Mouse (Mus musculus): Measurements from ENCODE around the gene Kifc1. TPM values are rescaled to one million over a fixed set of nuclear protein-coding genes. Genes with fewer than 3 reads are reported as not detected.
"Not testable (repeated sequence)": the region's sequence is repeated elsewhere in the genome, so short reads cannot be mapped to it uniquely, and the experiment has no call there.

Kifc1 gene
- polyA plus RNA-seq, 1 experiment from 2014 or later = 5.4 TPM

- H3K4me1 ChIP-seq (ENCODE audit: control insufficient read depth in 2 of 2, insufficient read depth in 2 of 2, low read length in 2 of 2) = peaks cover 7 to 19% of the 10 kb centered on the region in 2 experiments; a peak in 2 of 4 replicates
- H3K9ac ChIP-seq (ENCODE audit: low read length) = no peak overlapping the region
- H3K4me3 ChIP-seq (ENCODE audit: control insufficient read depth in 1 of 2, insufficient read depth in 1 of 2, low read depth in 1 of 2, low read length in 2 of 2) = no peak overlapping the region
- H3K9me3 ChIP-seq (ENCODE audit: control insufficient read depth, low read length) = no peaks in the 10 kb centered on the region
- no peak for ATAC-seq (ENCODE audit: insufficient number of reproducible peaks, insufficient read depth, low FRiP score, low read depth)
- H3K36me3 ChIP-seq (ENCODE audit: control insufficient read depth, insufficient read depth, low read length) = peaks cover 47% of the 10 kb centered on the region
- H3K4me2 ChIP-seq (ENCODE audit: low read length) = no peak overlapping the region
- 89% methylated on average over 31 of the region's 31 CpGs for WGBS
- H3K27ac ChIP-seq (replicated peaks in 1 of 2; ENCODE audit: control insufficient read depth in 1 of 2, insufficient read depth in 1 of 2, low read depth in 2 of 2, low read length in 2 of 2) = no peak overlapping the region
- H3K27me3 ChIP-seq (ENCODE audit: control insufficient read depth, insufficient read depth, low read length) = no peaks in the 10 kb centered on the region
Measured at GRCm38 (mm10) chr17:33911052-33911812, 20.8 kb upstream of the Kifc1 start.

- 49% methylated on average over 11 of the region's 11 CpGs for WGBS
- H3K27ac ChIP-seq (replicated peaks in 1 of 2; ENCODE audit: control insufficient read depth in 1 of 2, insufficient read depth in 1 of 2, low read depth in 2 of 2, low read length in 2 of 2) = peak overlapping the region in 1 of 2 experiments; percentile 92; a peak in 1 of 4 replicates
- no peak for ATAC-seq (ENCODE audit: insufficient number of reproducible peaks, insufficient read depth, low FRiP score, low read depth)
- peak overlapping the region; percentile 59 to 85 for H3K4me3 ChIP-seq (ENCODE audit: control insufficient read depth in 1 of 2, insufficient read depth in 1 of 2, low read depth in 1 of 2, low read length in 2 of 2)
- peak overlapping the region; percentile 93 for H3K9ac ChIP-seq (ENCODE audit: low read length)
- peaks cover 7 to 19% of the 10 kb centered on the region in 2 experiments; a peak in 2 of 4 replicates for H3K4me1 ChIP-seq (ENCODE audit: control insufficient read depth in 2 of 2, insufficient read depth in 2 of 2, low read length in 2 of 2)
- H3K9me3 ChIP-seq (ENCODE audit: control insufficient read depth, low read length) = no peaks in the 10 kb centered on the region
- H3K27me3 ChIP-seq (ENCODE audit: control insufficient read depth, insufficient read depth, low read length) = no peaks in the 10 kb centered on the region
- peak overlapping the region; percentile 93 for H3K4me2 ChIP-seq (ENCODE audit: low read length)
- H3K36me3 ChIP-seq (ENCODE audit: control insufficient read depth, insufficient read depth, low read length) = peaks cover 47% of the 10 kb centered on the region
Measured at GRCm38 (mm10) chr17:33910346-33911051, 20.0 kb upstream of the Kifc1 start.

GRCm38 (mm10) chr17:33909869-33910250 lies 19.4 kb upstream of the Kifc1 start:
- WGBS = under 1% methylated on average over 14 of the region's 14 CpGs
- peak overlapping the region; percentile 59 to 85 for H3K4me3 ChIP-seq (ENCODE audit: control insufficient read depth in 1 of 2, insufficient read depth in 1 of 2, low read depth in 1 of 2, low read length in 2 of 2)
- peak overlapping the region; percentile 93 for H3K9ac ChIP-seq (ENCODE audit: low read length)
- ATAC-seq (ENCODE audit: insufficient number of reproducible peaks, insufficient read depth, low FRiP score, low read depth) = peak; percentile 0; the same call in 1 of the 2 replicates
- peak overlapping the region; percentile 43 to 92 for H3K27ac ChIP-seq (replicated peaks in 1 of 2; ENCODE audit: control insufficient read depth in 1 of 2, insufficient read depth in 1 of 2, low read depth in 2 of 2, low read length in 2 of 2)
- peaks cover 43% of the 10 kb centered on the region for H3K36me3 ChIP-seq (ENCODE audit: control insufficient read depth, insufficient read depth, low read length)
- H3K4me2 ChIP-seq (ENCODE audit: low read length) = peak overlapping the region; percentile 93
- H3K9me3 ChIP-seq (ENCODE audit: control insufficient read depth, low read length) = no peaks in the 10 kb centered on the region
- no peaks in the 10 kb centered on the region for H3K27me3 ChIP-seq (ENCODE audit: control insufficient read depth, insufficient read depth, low read length)
- peaks cover 5 to 15% of the 10 kb centered on the region in 2 experiments; a peak in 2 of 4 replicates for H3K4me1 ChIP-seq (ENCODE audit: control insufficient read depth in 2 of 2, insufficient read depth in 2 of 2, low read length in 2 of 2)

- 1% methylated on average over 68 of the region's 68 CpGs for WGBS
- Histone ChIP-seq H3K27ac (replicated peaks in 1 of 2; ENCODE audit: control insufficient read depth in 1 of 2, insufficient read depth in 1 of 2, low read depth in 2 of 2, low read length in 2 of 2) (peak within 1 kb of the TSS; percentile 43 to 92), H3K9ac (ENCODE audit: low read length) (peak within 1 kb of the TSS; percentile 93), H3K4me2 (ENCODE audit: low read length) (peak within 1 kb of the TSS; percentile 93), H3K36me3 (ENCODE audit: control insufficient read depth, insufficient read depth, low read length) (peaks cover 37% of the 10 kb centered on the region), H3K4me3 (ENCODE audit: control insufficient read depth in 1 of 2, insufficient read depth in 1 of 2, low read depth in 1 of 2, low read length in 2 of 2) (peak within 1 kb of the TSS; percentile 59 to 85), H3K4me1 (ENCODE audit: control insufficient read depth in 2 of 2, insufficient read depth in 2 of 2, low read length in 2 of 2) (peaks cover 5 to 13% of the 10 kb centered on the region in 2 experiments; a peak in 2 of 4 replicates), H3K27me3 (ENCODE audit: control insufficient read depth, insufficient read depth, low read length) (no peaks in the 10 kb centered on the region), H3K9me3 (ENCODE audit: control insufficient read depth, low read length) (no peaks in the 10 kb centered on the region)
- ATAC-seq (ENCODE audit: insufficient number of reproducible peaks, insufficient read depth, low FRiP score, low read depth) = peak; percentile 95
Measured at GRCm38 (mm10) chr17:33909077-33909868, 18.8 kb upstream of the Kifc1 start, which contains the start of gene Daxx. Daxx (plus strand) TSS chr17:33909414.

GRCm38 (mm10) chr17:33908331-33909076 lies 18.0 kb upstream of the Kifc1 start:
- H3K9me3 ChIP-seq (ENCODE audit: control insufficient read depth, low read length) = no peaks in the 10 kb centered on the region
- H3K4me1 ChIP-seq (ENCODE audit: control insufficient read depth in 2 of 2, insufficient read depth in 2 of 2, low read length in 2 of 2) = peaks cover 5 to 13% of the 10 kb centered on the region in 2 experiments; a peak in 2 of 4 replicates
- ATAC-seq (ENCODE audit: insufficient number of reproducible peaks, insufficient read depth, low FRiP score, low read depth) = peak; percentile 48; the same call in 1 of the 2 replicates
- H3K27me3 ChIP-seq (ENCODE audit: control insufficient read depth, insufficient read depth, low read length) = no peaks in the 10 kb centered on the region
- WGBS = under 1% methylated on average over 43 of the region's 44 CpGs
- H3K4me3 ChIP-seq (ENCODE audit: control insufficient read depth in 1 of 2, insufficient read depth in 1 of 2, low read depth in 1 of 2, low read length in 2 of 2) = peak overlapping the region; percentile 55 to 85
- peak overlapping the region; percentile 71 for H3K9ac ChIP-seq (ENCODE audit: low read length)
- peak overlapping the region; percentile 93 for H3K4me2 ChIP-seq (ENCODE audit: low read length)
- peak overlapping the region; percentile 34 to 92 for H3K27ac ChIP-seq (replicated peaks in 1 of 2; ENCODE audit: control insufficient read depth in 1 of 2, insufficient read depth in 1 of 2, low read depth in 2 of 2, low read length in 2 of 2)
- H3K36me3 ChIP-seq (ENCODE audit: control insufficient read depth, insufficient read depth, low read length) = peaks cover 29% of the 10 kb centered on the region

- H3K9me3 ChIP-seq (ENCODE audit: control insufficient read depth, low read length); H3K36me3 ChIP-seq (ENCODE audit: control insufficient read depth, insufficient read depth, low read length); H3K4me3 ChIP-seq (ENCODE audit: control insufficient read depth in 1 of 2, insufficient read depth in 1 of 2, low read depth in 1 of 2, low read length in 2 of 2); H3K9ac ChIP-seq (ENCODE audit: low read length); H3K27ac ChIP-seq (replicated peaks in 1 of 2; ENCODE audit: control insufficient read depth in 1 of 2, insufficient read depth in 1 of 2, low read depth in 2 of 2, low read length in 2 of 2); ATAC-seq (ENCODE audit: insufficient number of reproducible peaks, insufficient read depth, low FRiP score, low read depth); H3K4me1 ChIP-seq (ENCODE audit: control insufficient read depth in 2 of 2, insufficient read depth in 2 of 2, low read length in 2 of 2); H3K27me3 ChIP-seq (ENCODE audit: control insufficient read depth, insufficient read depth, low read length); H3K4me2 ChIP-seq (ENCODE audit: low read length): not testable (repeated sequence)
- 39% methylated on average over 4 of the region's 4 CpGs for WGBS
Measured at GRCm38 (mm10) chr17:33904835-33905234, 14.4 kb upstream of the Kifc1 start, which contains the start of gene Platr17. Platr17 (plus strand) TSS chr17:33905135.

Data from heart, embryonic 14.5 days (tissue).